10 mouse cellular contexts compared by ENCODE assay signal in genomic region chr17:51304964-51305363, GRCm38 (mm10).
DNase-seq lines count a peak whose midpoint lies in the region; ATAC-seq and TF ChIP-seq lines count a peak whose summit lies in the region.
"Had no signal": no experiment of that assay in that cellular context is flagged by ENCODE, and none has a peak within 500 bp of the region (broad histone marks: within the 10 kb centered on the region; RNA-seq: fewer than 3 reads in every experiment).

No protein-coding gene starts in this region.

- no peak overlapping the region for H3K27ac ChIP-seq in forebrain, embryonic 16.5 days (ENCODE audit: low read length)
- no peak overlapping the region for H3K27ac ChIP-seq in forebrain, embryonic 10.5 days
- H3K27ac ChIP-seq in lung, embryonic 14.5 days (ENCODE audit: low read depth) = no peak overlapping the region
- no peak overlapping the region for H3K27ac ChIP-seq in hindbrain, postnatal 0 days
- H3K27ac ChIP-seq in neural tube, embryonic 14.5 days (ENCODE audit: low read depth, low read length) = no peak overlapping the region
- H3K27ac ChIP-seq in forebrain, embryonic 12.5 days = no peak overlapping the region
- H3K27ac ChIP-seq: limb, embryonic 10.5 days had no signal

- no peak for DNase-seq in forebrain, embryonic 10.5 days (ENCODE audit: extremely low spot score, low spot score)
- peak; percentile 2 for DNase-seq in lung, embryonic 14.5 days
- no peak for DNase-seq in lung, postnatal 25 days (ENCODE audit: low spot score)
- no peak for DNase-seq in hindbrain, postnatal 0 days (ENCODE audit: low spot score)
- DNase-seq in layer of hippocampus, adult 8-10 months (ENCODE audit: low spot score in 2 of 2) = no peak
- DNase-seq: cerebellum, adult 2 months had no signal

- no peaks in the 10 kb centered on the region for H3K4me1 ChIP-seq in forebrain, embryonic 16.5 days (replicated peaks; ENCODE audit: control insufficient read depth, insufficient read depth, low read length)
- no peaks in the 10 kb centered on the region for H3K4me1 ChIP-seq in forebrain, embryonic 10.5 days
- H3K4me1 ChIP-seq in lung, embryonic 14.5 days (ENCODE audit: insufficient read depth) = no peaks in the 10 kb centered on the region
- H3K4me1 ChIP-seq in hindbrain, postnatal 0 days (ENCODE audit: insufficient read depth, low read length) = no peaks in the 10 kb centered on the region
- no peaks in the 10 kb centered on the region for H3K4me1 ChIP-seq in neural tube, embryonic 14.5 days (ENCODE audit: control insufficient read depth, insufficient read depth, low read length)
- no peaks in the 10 kb centered on the region for H3K4me1 ChIP-seq in forebrain, embryonic 12.5 days
- H3K4me1 ChIP-seq: limb, embryonic 10.5 days had no signal

- H3K27me3 ChIP-seq in forebrain, embryonic 16.5 days (replicated peaks; ENCODE audit: control insufficient read depth, insufficient read depth, low read length) = no peaks in the 10 kb centered on the region
- no peaks in the 10 kb centered on the region for H3K27me3 ChIP-seq in forebrain, embryonic 10.5 days (ENCODE audit: poor library complexity, severe bottlenecking)
- no peaks in the 10 kb centered on the region for H3K27me3 ChIP-seq in lung, embryonic 14.5 days (ENCODE audit: insufficient read depth, low read length)
- no peaks in the 10 kb centered on the region for H3K27me3 ChIP-seq in hindbrain, postnatal 0 days (ENCODE audit: insufficient read depth, low read length)
- H3K27me3 ChIP-seq in neural tube, embryonic 14.5 days (ENCODE audit: control insufficient read depth, insufficient read depth, low read length) = no peaks in the 10 kb centered on the region
- no peaks in the 10 kb centered on the region for H3K27me3 ChIP-seq in forebrain, embryonic 12.5 days

- no peak overlapping the region for H3K4me3 ChIP-seq in forebrain, embryonic 16.5 days (replicated peaks; ENCODE audit: low read length)
- no peak overlapping the region for H3K4me3 ChIP-seq in forebrain, embryonic 10.5 days
- H3K4me3 ChIP-seq in lung, embryonic 14.5 days (ENCODE audit: low read depth, low read length) = no peak overlapping the region
- H3K4me3 ChIP-seq in hindbrain, postnatal 0 days (ENCODE audit: low read length) = no peak overlapping the region
- no peak overlapping the region for H3K4me3 ChIP-seq in neural tube, embryonic 14.5 days (ENCODE audit: low read depth, low read length)
- H3K4me3 ChIP-seq in forebrain, embryonic 12.5 days (replicated peaks) = no peak overlapping the region
- H3K4me3 ChIP-seq: limb, embryonic 10.5 days had no signal

- no peak for TF ChIP-seq CTCF in lung, embryonic 14.5 days (IDR thresholded peaks at IDR 0.05; ENCODE audit: low read depth)
- TF ChIP-seq CTCF in hindbrain, postnatal 0 days (IDR thresholded peaks at IDR 0.05; ENCODE audit: low read depth) = no peak

- 61% methylated on average over 14 of the region's 14 CpGs for WGBS in forebrain, embryonic 16.5 days
- WGBS in forebrain, embryonic 10.5 days = 60% methylated on average over 14 of the region's 14 CpGs
- WGBS in lung, embryonic 14.5 days = 42% methylated on average over 14 of the region's 14 CpGs
- 54% methylated on average over 14 of the region's 14 CpGs for WGBS in hindbrain, postnatal 0 days
- 52% methylated on average over 14 of the region's 14 CpGs for WGBS in neural tube, embryonic 14.5 days
- 45% methylated on average over 14 of the region's 14 CpGs for WGBS in forebrain, embryonic 12.5 days

- H3K4me2 ChIP-seq in forebrain, embryonic 16.5 days (ENCODE audit: low read length) = no peak overlapping the region
- 0 out of 2 replicates have a peak overlapping the region, but pooled peaks have one; percentile 27 for H3K4me2 ChIP-seq in lung, embryonic 14.5 days
- 0 out of 2 replicates have a peak overlapping the region, but pooled peaks have one; percentile 16 for H3K4me2 ChIP-seq in hindbrain, postnatal 0 days (ENCODE audit: low read depth, low read length)
- H3K4me2 ChIP-seq in neural tube, embryonic 14.5 days (ENCODE audit: low read depth, low read length) = no peak overlapping the region
- H3K4me2 ChIP-seq in forebrain, embryonic 12.5 days = no peak overlapping the region

- H3K9me3 ChIP-seq in forebrain, embryonic 16.5 days (ENCODE audit: control insufficient read depth, low read length) = no peaks in the 10 kb centered on the region
- no peaks in the 10 kb centered on the region for H3K9me3 ChIP-seq in forebrain, embryonic 10.5 days
- H3K9me3 ChIP-seq in lung, embryonic 14.5 days (ENCODE audit: low read depth, low read length) = no peaks in the 10 kb centered on the region
- H3K9me3 ChIP-seq in hindbrain, postnatal 0 days (ENCODE audit: low read length) = no peaks in the 10 kb centered on the region
- H3K9me3 ChIP-seq in neural tube, embryonic 14.5 days (ENCODE audit: control insufficient read depth, low read length) = no peaks in the 10 kb centered on the region
- no peaks in the 10 kb centered on the region for H3K9me3 ChIP-seq in forebrain, embryonic 12.5 days
- H3K9me3 ChIP-seq: limb, embryonic 10.5 days had no signal

- no peak overlapping the region for H3K9ac ChIP-seq in forebrain, embryonic 16.5 days (replicated peaks; ENCODE audit: low read depth, low read length)
- no peak overlapping the region for H3K9ac ChIP-seq in lung, embryonic 14.5 days
- H3K9ac ChIP-seq in hindbrain, postnatal 0 days (replicated peaks; ENCODE audit: low read length) = no peak overlapping the region
- H3K9ac ChIP-seq in neural tube, embryonic 14.5 days (replicated peaks; ENCODE audit: low read depth, low read length) = no peak overlapping the region
- H3K9ac ChIP-seq in forebrain, embryonic 12.5 days = no peak overlapping the region

- ATAC-seq in forebrain, embryonic 16.5 days = peak; percentile 50; the same call in 1 of the 2 replicates
- ATAC-seq in lung, embryonic 14.5 days (ENCODE audit: insufficient read depth) = peak; percentile 76; the same call in 1 of the 2 replicates
- no peak for ATAC-seq in hindbrain, postnatal 0 days
- ATAC-seq in neural tube, embryonic 14.5 days (ENCODE audit: low read depth) = peak; percentile 72
- ATAC-seq in forebrain, embryonic 12.5 days (ENCODE audit: low FRiP score) = no peak

- H3K36me3 ChIP-seq in forebrain, embryonic 16.5 days (ENCODE audit: control insufficient read depth, insufficient read depth) = no peaks in the 10 kb centered on the region
- no peaks in the 10 kb centered on the region for H3K36me3 ChIP-seq in forebrain, embryonic 10.5 days (replicated peaks)
- no peaks in the 10 kb centered on the region for H3K36me3 ChIP-seq in lung, embryonic 14.5 days (ENCODE audit: insufficient read depth)
- no peaks in the 10 kb centered on the region for H3K36me3 ChIP-seq in hindbrain, postnatal 0 days (ENCODE audit: insufficient read depth, low read length)
- H3K36me3 ChIP-seq in neural tube, embryonic 14.5 days (ENCODE audit: control insufficient read depth, insufficient read depth, low read length) = no peaks in the 10 kb centered on the region
- H3K36me3 ChIP-seq in forebrain, embryonic 12.5 days (replicated peaks) = no peaks in the 10 kb centered on the region
- H3K36me3 ChIP-seq: limb, embryonic 10.5 days had no signal

Comparison
In these comparisons a context has a peak if more than half of its experiments do, and no peak if none do; other contexts are left out.
1. ATAC-seq: peak in forebrain, embryonic 16.5 days (single experiment), lung, embryonic 14.5 days (single experiment) and neural tube, embryonic 14.5 days (single experiment); none in hindbrain, postnatal 0 days (single experiment) and forebrain, embryonic 12.5 days (single experiment).
2. H3K4me2 ChIP-seq: peak in lung, embryonic 14.5 days (single experiment) and hindbrain, postnatal 0 days (single experiment); none in forebrain, embryonic 16.5 days (single experiment), neural tube, embryonic 14.5 days (single experiment) and forebrain, embryonic 12.5 days (single experiment).